Mouse (Mus musculus) forebrain, embryonic 15.5 days (tissue): Measurements from ENCODE around the gene Fam187a. TPM values are rescaled to one million over a fixed set of nuclear protein-coding genes. Genes with fewer than 3 reads are reported as not detected.

Experiments
- ATAC-seq: fragments of 200-750 bp; cut with Nextera tagmentation; replicated peaks from 2 replicates; pipeline ENCODE4 v1.8.0; 2017; ENCODE audit warnings: mild to moderate bottlenecking, moderate TSS enrichment, moderate library complexity
- H3K27ac ChIP-seq: fragments of 300-500 bp; sonication (generic); replicated peaks from 2 replicates; pipeline ENCODE4 v1.5.1; 2015; ENCODE audit warnings: mild to moderate bottlenecking, inconsistent platforms
- H3K27me3 ChIP-seq: fragments of 300-500 bp; sonication (generic); 2 replicates; pipeline ENCODE4 v1.6.1; 2015; ENCODE audit warnings: inconsistent platforms
- H3K36me3 ChIP-seq: fragments of 300-500 bp; sonication (generic); 2 replicates; pipeline ENCODE4 v1.6.1; 2015; ENCODE audit warnings: mild to moderate bottlenecking, inconsistent platforms
- H3K4me1 ChIP-seq: fragments of 300-500 bp; sonication (generic); 2 replicates; pipeline ENCODE4 v1.6.1; 2015; ENCODE audit warnings: inconsistent platforms
- H3K4me2 ChIP-seq: fragments of 300-500 bp; sonication (generic); replicated peaks from 2 replicates; pipeline ENCODE4 v1.6.1; 2015; ENCODE audit warnings: mild to moderate bottlenecking, inconsistent platforms
- H3K4me3 ChIP-seq: fragments of 300-500 bp; sonication (generic); 2 replicates; pipeline ENCODE4 v1.5.1; 2015; ENCODE audit warnings: mild to moderate bottlenecking, inconsistent platforms
- H3K9ac ChIP-seq: fragments of 300-500 bp; sonication (generic); replicated peaks from 2 replicates; pipeline ENCODE4 v1.6.1; 2015; ENCODE audit warnings: mild to moderate bottlenecking, inconsistent platforms
- H3K9me3 ChIP-seq: fragments of 300-500 bp; sonication (generic); 2 replicates; pipeline ENCODE4 v1.6.1; 2016; ENCODE audit warnings: inconsistent platforms
- WGBS: fragments of 180-500 bp; shearing (Covaris S2); methylation state at CpG from one replicate; pipeline ENCODE4 v1.1.7; 2015; ENCODE audit warnings: mixed read lengths; 5-methylcytosine and 5-hydroxymethylcytosine counted together
- polyA plus RNA-seq: library from polyadenylated mRNA; unstranded; fragments of >200 nt; fragmentation: Nextera tagmentation; extraction: Ambion mirVana; gene quantifications from 2 replicates; pipeline ENCODE4 v1.2.1, GENCODE M21; 2015

Gene Fam187a
- polyA plus RNA-seq, 1 experiment from 2014 or later: not detected

DNA sequence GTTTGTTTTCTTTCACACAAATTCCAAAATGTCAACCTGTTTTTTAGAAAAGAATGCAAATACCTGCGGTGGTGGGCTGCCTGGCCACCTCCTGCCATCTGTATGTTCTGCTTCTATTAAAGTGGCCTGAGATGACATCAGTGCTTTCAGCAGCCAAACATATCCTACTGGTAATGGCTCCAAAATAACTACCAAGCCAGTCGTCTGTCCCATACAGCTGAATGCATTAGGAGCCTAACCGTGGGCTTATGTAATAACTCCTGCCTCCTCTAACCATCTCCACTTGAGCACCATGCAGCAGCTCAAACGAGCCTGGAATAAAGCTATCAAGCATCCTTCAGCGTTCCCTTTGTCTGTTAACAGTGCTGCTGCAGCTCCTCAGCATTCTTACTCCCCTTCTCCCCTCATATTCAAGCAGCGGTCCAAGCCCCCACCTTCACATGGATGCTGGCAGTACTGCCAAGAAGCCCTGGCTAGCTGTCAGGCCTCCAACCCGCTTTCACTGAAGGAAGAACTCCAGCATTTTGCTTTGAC, 10.1 kb upstream of the Fam187a start:
- H3K27ac ChIP-seq: no peak overlapping the region
- H3K4me3 ChIP-seq: no peak overlapping the region
- H3K36me3 ChIP-seq: peaks cover 55% of the 10 kb centered on the region
- no peaks in the 10 kb centered on the region for H3K9me3 ChIP-seq
- peaks cover 14% of the 10 kb centered on the region for H3K4me1 ChIP-seq
- H3K27me3 ChIP-seq: no peaks in the 10 kb centered on the region
- WGBS: 71% methylated on average over 7 of the region's 7 CpGs
- no peak for ATAC-seq
- H3K4me2 ChIP-seq: no peak overlapping the region
- H3K9ac ChIP-seq: no peak overlapping the region

DNA sequence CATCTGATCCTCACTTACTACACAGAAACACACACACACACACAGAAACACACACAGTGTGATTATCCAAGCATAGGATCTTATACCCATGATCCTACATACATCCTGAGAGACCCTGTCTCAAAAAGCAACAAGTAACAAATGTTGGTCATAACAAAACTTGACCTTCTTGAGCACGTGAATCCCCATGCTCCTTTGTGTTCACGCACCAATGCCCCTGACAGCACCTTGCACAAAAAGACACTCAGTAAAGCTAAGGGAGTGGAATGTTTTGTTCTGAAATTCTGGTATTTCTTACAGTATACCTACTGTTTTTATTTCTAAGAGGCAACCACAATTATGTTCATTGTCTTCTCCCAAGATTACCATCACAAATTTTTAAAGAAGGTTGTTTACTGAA, 5.4 kb upstream of the Fam187a start:
- Histone ChIP-seq H3K9me3 (no peaks in the 10 kb centered on the region), H3K4me2 (peak overlapping the region; percentile 66), H3K9ac (no peak overlapping the region), H3K4me3 (0 out of 2 replicates have a peak overlapping the region, but pooled peaks have one; percentile 60), H3K36me3 (peaks cover 31% of the 10 kb centered on the region), H3K27ac (no peak overlapping the region), H3K4me1 (peaks cover 24% of the 10 kb centered on the region), H3K27me3 (no peaks in the 10 kb centered on the region)
- no peak for ATAC-seq
- WGBS: 51% methylated on average over 2 of the region's 2 CpGs

DNA sequence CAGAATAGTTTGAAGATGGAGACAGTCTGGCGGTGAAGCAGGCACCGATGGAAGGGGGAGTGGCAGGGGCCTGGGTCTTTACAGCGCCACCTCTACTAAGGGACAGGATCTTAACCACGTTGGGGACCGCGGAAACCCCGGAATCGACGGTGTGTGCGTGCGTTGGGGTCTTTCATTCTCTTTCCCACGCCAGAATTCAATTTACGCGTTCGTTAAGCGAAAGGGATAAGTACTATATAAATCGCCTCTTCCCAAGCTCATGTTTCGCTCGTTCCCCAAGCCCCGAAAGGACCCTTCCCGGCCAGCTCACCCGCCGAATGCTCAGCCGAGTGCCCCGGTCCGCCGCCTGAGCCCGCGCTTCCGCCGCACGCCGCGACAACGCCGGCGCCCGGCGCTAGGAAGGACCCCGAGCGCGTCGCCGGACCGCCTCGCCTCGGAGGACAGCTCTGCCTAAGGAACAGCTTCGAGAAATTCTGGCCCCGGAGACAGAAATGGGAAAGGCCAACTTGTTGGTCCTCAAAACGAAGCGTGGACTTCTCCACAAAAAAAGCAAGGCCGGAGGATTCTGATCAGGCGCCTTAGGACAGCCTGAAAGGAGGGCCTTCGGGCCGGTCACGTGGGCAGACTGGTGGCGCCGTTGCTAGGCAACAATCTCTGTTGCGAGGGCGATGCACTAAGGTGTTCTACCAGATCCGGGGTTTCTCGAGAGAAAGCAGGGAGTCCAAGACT, 4.2 kb upstream of the Fam187a start, which contains the start of the genes Eftud2 and Ccdc103:
Gene Eftud2 (minus strand): TSS at position 401 of the 729 bp plus-strand sequence.
Gene Ccdc103 (plus strand): TSS at position 620 of the 729 bp plus-strand sequence.
- WGBS: under 1% methylated on average over 62 of the region's 62 CpGs
- ATAC-seq: peak; percentile 93
- peak within 1 kb of the TSS; percentile 88 for H3K27ac ChIP-seq
- peak within 1 kb of the TSS; percentile 60 for H3K4me3 ChIP-seq
- H3K27me3 ChIP-seq: no peaks in the 10 kb centered on the region
- H3K4me1 ChIP-seq: peaks cover 24% of the 10 kb centered on the region
- peaks cover 20% of the 10 kb centered on the region for H3K36me3 ChIP-seq
- peak within 1 kb of the TSS; percentile 66 for H3K4me2 ChIP-seq
- no peaks in the 10 kb centered on the region for H3K9me3 ChIP-seq
- peak within 1 kb of the TSS; percentile 59 for H3K9ac ChIP-seq

- H3K27ac ChIP-seq: peak overlapping the region; percentile 88; the same call in 1 of the 2 replicates
- H3K27me3 ChIP-seq: no peaks in the 10 kb centered on the region
- WGBS: 16% methylated on average over 13 of the region's 13 CpGs
- peaks cover 13% of the 10 kb centered on the region for H3K36me3 ChIP-seq
- H3K4me3 ChIP-seq: peak overlapping the region; percentile 60
- ATAC-seq: no peak
- peak overlapping the region; percentile 66 for H3K4me2 ChIP-seq
- no peaks in the 10 kb centered on the region for H3K9me3 ChIP-seq
- H3K4me1 ChIP-seq: peaks cover 24% of the 10 kb centered on the region
- H3K9ac ChIP-seq: peak overlapping the region; percentile 59
Measured at GRCm38 (mm10) chr11:102881314-102882198, 3.4 kb upstream of the Fam187a start.

DNA sequence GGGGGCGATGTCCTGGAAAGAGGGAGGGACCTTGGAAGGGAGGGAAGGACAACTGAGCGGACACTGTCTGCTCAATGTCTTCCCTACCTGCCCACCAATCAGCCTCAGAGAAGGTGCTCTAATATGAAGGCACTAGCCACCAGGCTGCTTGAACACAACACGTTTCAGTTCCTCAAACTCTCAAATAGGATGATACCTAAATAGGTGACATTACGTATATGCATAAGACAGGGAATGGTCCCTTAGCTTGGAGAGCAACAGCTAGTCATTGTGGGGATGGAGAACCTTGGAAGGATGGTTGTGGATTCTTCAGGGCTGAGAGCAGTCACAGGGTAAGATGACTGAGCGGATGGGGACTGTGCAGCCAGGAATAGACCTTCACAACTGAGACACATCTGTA, 2.5 kb downstream of the Fam187a start:
- ATAC-seq: no peak; the same call in 1 of the 2 replicates
- Histone ChIP-seq H3K4me2 (no peak overlapping the region), H3K9ac (no peak overlapping the region), H3K4me3 (no peak overlapping the region), H3K27ac (no peak overlapping the region), H3K4me1 (peaks cover 3% of the 10 kb centered on the region), H3K27me3 (no peaks in the 10 kb centered on the region), H3K9me3 (no peaks in the 10 kb centered on the region), H3K36me3 (no peaks in the 10 kb centered on the region)
- WGBS: 82% methylated on average over 5 of the region's 5 CpGs

GRCm38 (mm10) chr11:102888135-102888534, 3.2 kb downstream of the Fam187a start:
- Histone ChIP-seq H3K4me1 (peaks cover 7% of the 10 kb centered on the region), H3K36me3 (no peaks in the 10 kb centered on the region), H3K4me2 (no peak overlapping the region), H3K9ac (no peak overlapping the region), H3K4me3 (no peak overlapping the region), H3K27ac (no peak overlapping the region; the same call in 1 of the 2 replicates), H3K27me3 (peaks cover 3% of the 10 kb centered on the region), H3K9me3 (no peaks in the 10 kb centered on the region)
- no peak for ATAC-seq
- WGBS: 66% methylated on average over 3 of the region's 3 CpGs

DNA sequence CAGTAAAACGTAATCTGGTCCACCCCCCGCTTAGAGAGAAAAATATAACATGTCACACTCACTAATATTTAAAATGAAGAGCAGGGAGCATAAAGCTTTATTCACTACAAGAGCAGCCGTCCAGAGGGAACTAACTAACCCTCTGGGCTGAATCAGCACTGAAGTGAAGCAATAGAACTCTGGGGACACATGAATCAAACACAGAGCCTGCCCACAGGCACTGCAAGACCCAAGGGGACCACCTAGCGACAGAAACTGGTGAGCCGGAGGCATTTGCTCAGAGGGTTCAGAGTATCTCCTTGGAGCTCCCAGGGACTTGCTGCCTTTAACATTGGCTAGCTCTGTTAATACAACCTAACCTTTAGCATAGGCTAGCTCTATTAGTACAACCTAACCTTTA, 5.1 kb downstream of the Fam187a start:
- no peak for ATAC-seq
- Histone ChIP-seq H3K9me3 (no peaks in the 10 kb centered on the region), H3K4me2 (no peak overlapping the region), H3K9ac (no peak overlapping the region), H3K27ac (no peak overlapping the region), H3K27me3 (peaks cover 16% of the 10 kb centered on the region), H3K36me3 (no peaks in the 10 kb centered on the region), H3K4me1 (peaks cover 11% of the 10 kb centered on the region), H3K4me3 (no peak overlapping the region)
- WGBS: 68% methylated on average over 5 of the region's 5 CpGs

- no peaks in the 10 kb centered on the region for H3K36me3 ChIP-seq
- 0 out of 2 replicates have a peak overlapping the region, but pooled peaks have one; percentile 6 for H3K9ac ChIP-seq
- H3K4me1 ChIP-seq: peaks cover 8% of the 10 kb centered on the region
- H3K27me3 ChIP-seq: peaks cover 16% of the 10 kb centered on the region
- H3K4me3 ChIP-seq: peak overlapping the region; percentile 25
- H3K27ac ChIP-seq: no peak overlapping the region
- ATAC-seq: no peak
- H3K9me3 ChIP-seq: no peaks in the 10 kb centered on the region
- peak overlapping the region; percentile 45 for H3K4me2 ChIP-seq
- 3% methylated on average over 43 of the region's 43 CpGs for WGBS
Measured at GRCm38 (mm10) chr11:102893015-102893651, 8.2 kb downstream of the Fam187a start.

GRCm38 (mm10) chr11:102894716-102895115, 9.7 kb downstream of the Fam187a start:
- Histone ChIP-seq H3K27me3 (peaks cover 16% of the 10 kb centered on the region), H3K9me3 (no peaks in the 10 kb centered on the region), H3K36me3 (no peaks in the 10 kb centered on the region), H3K4me1 (peaks cover 13% of the 10 kb centered on the region), H3K9ac (no peak overlapping the region), H3K27ac (no peak overlapping the region), H3K4me2 (no peak overlapping the region), H3K4me3 (no peak overlapping the region)
- ATAC-seq: no peak
- 89% methylated on average over 4 of the region's 4 CpGs for WGBS

- peaks cover 13% of the 10 kb centered on the region for H3K4me1 ChIP-seq
- 85% methylated on average over 9 of the region's 9 CpGs for WGBS
- H3K4me2 ChIP-seq: no peak overlapping the region
- H3K9ac ChIP-seq: no peak overlapping the region
- H3K36me3 ChIP-seq: no peaks in the 10 kb centered on the region
- no peak overlapping the region for H3K27ac ChIP-seq
- no peak overlapping the region for H3K4me3 ChIP-seq
- no peak for ATAC-seq
- no peaks in the 10 kb centered on the region for H3K9me3 ChIP-seq
- peaks cover 16% of the 10 kb centered on the region for H3K27me3 ChIP-seq
Measured at GRCm38 (mm10) chr11:102895779-102896178, 10.8 kb downstream of the Fam187a start.

GRCm38 (mm10) chr11:102896641-102897040, 11.7 kb downstream of the Fam187a start:
- Histone ChIP-seq H3K4me3 (no peak overlapping the region), H3K36me3 (no peaks in the 10 kb centered on the region), H3K9ac (no peak overlapping the region), H3K27me3 (peaks cover 16% of the 10 kb centered on the region), H3K4me1 (peaks cover 13% of the 10 kb centered on the region), H3K27ac (no peak overlapping the region), H3K9me3 (no peaks in the 10 kb centered on the region), H3K4me2 (no peak overlapping the region)
- no peak for ATAC-seq
- WGBS: 79% methylated on average over 20 of the region's 20 CpGs
